Mouse (Mus musculus) T-helper 2 cell (primary cell): Measurements from ENCODE around the gene Cwc22.

Experiments
- in situ Hi-C: fragments of 300-600 bp; cut with MboI, MseI; formaldehyde crosslinking; loops from one replicate; pipeline ENCODE4 v1.15.1; 2025; ENCODE audit warnings: high pct_unique_total_duplicates

Cwc22 gene

DNA sequence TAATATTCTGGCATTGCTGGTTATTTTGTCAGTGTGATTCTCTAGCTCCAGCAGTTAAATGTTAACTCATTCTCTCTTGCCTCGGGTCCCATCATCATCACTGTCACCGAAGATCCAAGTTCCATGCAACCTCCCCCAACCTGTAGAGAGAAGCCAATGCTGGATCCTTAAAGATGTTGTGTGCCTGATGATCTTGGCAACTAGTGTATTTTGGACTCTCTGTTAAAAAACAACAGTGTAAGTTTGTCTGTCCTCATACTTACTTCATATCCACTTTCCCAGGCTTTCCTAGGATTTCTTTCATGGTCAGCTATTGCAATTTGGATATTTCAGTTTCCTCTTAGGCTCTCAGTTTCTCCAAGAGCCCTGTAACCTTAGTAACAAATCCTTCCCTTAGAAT, 25.2 kb upstream of the Cwc22 start:
- in situ Hi-C loops, result no loop called here

DNA sequence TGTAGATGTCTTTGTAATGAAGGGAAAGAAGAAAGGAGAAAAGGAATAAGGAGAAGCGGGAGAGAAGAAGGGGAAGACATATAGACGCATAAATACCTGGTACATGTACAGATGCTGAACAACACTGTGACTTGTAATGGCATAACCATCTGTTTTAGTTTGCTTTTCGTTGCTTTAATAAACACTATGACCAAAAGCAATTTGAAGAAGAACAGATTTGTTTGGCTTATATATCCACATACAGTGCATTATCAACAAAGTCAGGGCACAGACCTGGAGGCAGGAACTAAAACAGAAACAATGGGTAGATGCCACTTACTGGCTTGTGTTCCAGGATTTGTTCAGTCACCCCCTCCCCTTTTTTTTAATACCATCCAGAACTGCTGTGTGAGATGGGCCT, 24.4 kb upstream of the Cwc22 start:
- in situ Hi-C loops, result no loop called here

DNA sequence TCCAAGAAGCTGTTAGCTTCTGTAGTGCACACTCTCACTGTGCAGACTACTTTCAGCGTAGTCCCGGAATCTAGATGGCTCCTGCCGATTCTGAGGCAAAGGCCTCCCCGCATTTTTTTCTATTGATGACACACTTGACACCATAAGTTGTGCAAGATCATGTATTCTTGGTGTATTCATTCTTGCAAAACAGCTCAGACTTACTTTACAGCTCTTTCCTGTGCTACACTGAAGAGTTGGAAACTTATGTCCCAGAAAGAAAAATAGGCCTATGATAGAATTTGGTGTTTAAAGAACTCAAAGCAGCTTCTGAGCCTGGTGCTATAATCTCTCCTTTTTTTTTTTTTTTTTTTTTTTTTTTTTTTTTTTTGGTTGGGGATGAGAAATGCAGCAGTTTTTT, 23.8 kb upstream of the Cwc22 start:
- in situ Hi-C loops, result no loop called here

DNA sequence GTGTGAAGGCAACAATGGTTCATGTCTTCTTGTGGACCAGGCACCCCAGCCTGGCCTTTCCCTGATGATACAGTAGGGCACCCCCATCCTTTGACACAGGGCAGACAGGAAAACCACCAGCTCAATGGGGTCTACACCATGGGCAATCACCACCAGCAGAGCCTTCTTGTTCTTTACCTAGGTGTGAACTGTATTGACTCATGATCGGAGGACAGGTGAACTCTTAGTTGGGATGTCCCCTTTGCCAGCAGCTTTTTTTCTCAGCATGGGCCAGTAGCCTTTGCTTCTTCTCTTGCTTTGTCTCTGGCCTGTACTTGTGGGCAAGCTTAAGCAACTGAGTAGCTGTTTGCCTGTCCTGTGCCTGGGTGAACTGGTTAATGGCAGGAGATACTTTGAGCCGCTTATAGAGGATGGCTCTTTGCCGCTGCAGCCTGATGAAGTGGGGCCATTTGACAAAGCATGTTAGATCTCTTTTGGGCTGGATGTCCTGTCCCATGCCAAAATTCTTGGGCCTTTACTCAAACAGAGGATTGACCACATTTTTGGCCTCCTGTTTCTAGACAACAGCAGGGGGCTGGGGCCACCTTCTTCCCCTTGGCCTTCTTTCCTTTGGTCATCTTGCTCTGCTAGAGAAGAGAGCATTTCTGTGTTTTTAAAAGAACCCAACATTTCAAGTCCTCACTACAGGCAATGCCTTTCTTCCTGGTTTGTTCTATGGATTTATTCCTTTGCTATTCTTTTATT, 16.4 kb upstream of the Cwc22 start:
- in situ Hi-C loops, result no loop called here

DNA sequence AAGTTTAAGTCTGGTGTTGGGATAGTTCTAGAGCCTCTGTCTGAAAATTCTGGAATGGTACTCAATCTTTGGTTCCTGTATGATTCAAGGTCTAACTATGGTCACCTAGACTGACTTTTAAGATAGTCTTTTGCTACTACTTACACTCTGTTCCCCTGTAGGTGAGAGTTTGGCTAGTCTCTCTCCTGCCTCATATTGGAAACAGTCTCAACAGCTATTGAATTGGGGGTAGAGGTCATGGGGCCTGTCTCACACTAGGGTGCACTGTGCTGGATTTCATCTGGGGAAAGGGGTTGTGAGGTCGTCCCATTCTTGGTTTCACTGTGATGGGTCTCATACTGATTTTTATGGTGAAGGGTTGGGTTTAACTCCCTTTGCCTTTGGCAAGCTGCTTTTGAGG, 15.1 kb upstream of the Cwc22 start:
- in situ Hi-C loops, result no loop called here

- in situ Hi-C loops, result no loop called here
Observed at GRCm38 (mm10) chr2:77960711-77961110, 14.5 kb upstream of the Cwc22 start.

GRCm38 (mm10) chr2:77959341-77959740, 13.2 kb upstream of the Cwc22 start:
- in situ Hi-C loops, result no loop called here

DNA sequence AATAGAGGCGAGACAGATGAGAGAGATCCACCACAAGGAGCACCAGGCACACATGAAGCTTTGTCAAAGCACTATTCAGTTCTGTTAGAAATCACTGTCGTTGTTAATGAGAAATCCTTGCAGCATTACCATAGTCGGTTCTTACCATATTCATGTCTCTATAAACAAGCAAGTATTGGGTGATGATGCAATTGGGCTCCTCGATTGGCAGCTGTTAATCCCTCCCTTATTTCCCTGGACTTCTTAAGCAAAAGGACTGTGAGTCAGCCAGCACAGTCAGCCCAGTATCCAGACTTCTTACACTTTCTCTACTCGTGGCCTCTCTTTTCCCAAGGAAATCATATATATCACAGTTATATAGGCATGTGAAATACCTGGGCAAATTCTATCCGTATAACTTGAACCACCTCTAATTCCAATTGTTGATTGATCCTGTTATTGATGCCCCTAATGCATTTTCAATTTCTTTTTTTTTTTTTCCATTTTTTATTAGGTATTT, 5.3 kb upstream of the Cwc22 start:
- in situ Hi-C loops, result no loop called here

DNA sequence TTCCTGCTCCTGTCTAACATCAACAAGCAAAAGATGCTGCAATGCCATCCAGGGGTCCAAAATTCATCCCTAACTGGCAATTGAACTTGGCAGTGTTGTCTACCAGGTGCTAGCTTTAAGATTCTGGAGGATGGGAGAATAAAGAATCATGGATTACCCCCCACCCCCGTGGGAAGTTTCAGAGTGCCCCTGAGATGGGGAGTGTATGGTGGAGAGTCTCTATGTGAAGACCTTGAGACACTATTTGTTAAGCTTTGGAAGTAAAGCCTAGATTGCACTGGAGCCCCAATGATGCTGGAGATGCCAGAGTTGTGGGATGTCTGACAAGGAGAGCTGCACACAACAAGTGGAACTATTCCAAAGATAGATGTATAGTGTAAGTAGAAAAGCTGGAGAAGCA, 3.9 kb upstream of the Cwc22 start:
- in situ Hi-C loops, result no loop called here

- in situ Hi-C loops, result loop anchor here (10.0 to 25.0 kb wide), 3 partner anchors 963 to 1262 kb away; partner anchors contain the start of gene Plekha3
Observed at GRCm38 (mm10) chr2:77949521-77949920, 3.3 kb upstream of the Cwc22 start.

- in situ Hi-C loops, result loop anchor here (10.0 to 25.0 kb wide), 3 partner anchors 963 to 1262 kb away; partner anchors contain the start of gene Plekha3
Observed at GRCm38 (mm10) chr2:77948921-77949320, 2.7 kb upstream of the Cwc22 start.

DNA sequence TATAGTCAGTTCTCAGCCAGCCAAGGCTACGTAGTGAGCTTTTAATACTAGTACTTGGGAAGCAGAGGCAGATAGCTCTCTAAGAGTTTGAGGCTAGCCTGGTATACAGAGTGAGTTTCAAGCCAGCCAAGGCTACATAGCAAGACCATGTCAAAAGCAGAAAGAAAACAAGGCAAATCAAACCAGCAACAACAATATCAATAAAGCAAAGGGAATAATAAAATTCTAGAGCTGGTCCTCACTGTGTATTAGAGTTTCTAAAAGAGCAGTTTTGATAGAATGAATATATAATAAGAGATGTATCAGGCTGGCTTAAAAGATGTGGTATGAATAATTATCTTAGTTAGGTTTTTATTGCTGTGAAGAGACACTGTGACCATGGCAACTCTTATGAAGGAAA, 2.0 kb upstream of the Cwc22 start:
- in situ Hi-C loops, result loop anchor here (10.0 to 25.0 kb wide), 3 partner anchors 964 to 1261 kb away; partner anchors contain the start of gene Plekha3

DNA sequence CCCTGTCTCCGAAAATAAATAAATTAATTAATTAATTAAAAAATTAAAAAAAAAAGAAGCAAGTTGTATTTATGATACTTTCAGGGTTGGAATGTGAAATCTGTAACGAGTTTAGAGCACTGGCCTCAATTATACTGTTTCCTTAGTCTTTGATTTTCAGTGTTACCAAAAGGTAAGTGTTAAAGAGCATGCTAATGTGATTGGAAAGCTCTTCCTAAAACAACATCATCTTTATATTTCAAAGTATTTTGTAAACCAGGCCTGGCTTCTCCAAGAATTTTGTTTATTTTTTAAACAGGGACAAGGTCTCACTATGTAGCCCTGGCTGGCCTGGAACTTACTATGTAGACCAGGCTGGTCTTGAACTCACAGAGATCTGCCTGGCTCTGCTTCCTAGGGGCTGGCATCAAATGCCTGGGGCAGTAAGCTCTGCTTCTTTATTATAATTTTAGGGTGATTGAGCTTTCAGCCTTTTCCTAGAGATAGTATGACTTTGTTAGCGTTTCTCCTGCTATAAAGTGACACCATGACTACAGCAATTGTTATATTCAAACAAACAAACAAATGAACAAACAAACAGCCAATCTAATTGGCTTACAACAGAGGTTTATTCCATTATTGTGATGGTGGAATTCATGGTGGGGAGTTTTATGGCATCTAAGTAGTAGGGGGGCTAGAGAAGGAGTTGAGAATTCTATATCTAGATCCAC, 1.1 kb upstream of the Cwc22 start:
- in situ Hi-C loops, result loop anchor here (10.0 to 25.0 kb wide), 3 partner anchors 965 to 1260 kb away; partner anchors contain the start of gene Plekha3

DNA sequence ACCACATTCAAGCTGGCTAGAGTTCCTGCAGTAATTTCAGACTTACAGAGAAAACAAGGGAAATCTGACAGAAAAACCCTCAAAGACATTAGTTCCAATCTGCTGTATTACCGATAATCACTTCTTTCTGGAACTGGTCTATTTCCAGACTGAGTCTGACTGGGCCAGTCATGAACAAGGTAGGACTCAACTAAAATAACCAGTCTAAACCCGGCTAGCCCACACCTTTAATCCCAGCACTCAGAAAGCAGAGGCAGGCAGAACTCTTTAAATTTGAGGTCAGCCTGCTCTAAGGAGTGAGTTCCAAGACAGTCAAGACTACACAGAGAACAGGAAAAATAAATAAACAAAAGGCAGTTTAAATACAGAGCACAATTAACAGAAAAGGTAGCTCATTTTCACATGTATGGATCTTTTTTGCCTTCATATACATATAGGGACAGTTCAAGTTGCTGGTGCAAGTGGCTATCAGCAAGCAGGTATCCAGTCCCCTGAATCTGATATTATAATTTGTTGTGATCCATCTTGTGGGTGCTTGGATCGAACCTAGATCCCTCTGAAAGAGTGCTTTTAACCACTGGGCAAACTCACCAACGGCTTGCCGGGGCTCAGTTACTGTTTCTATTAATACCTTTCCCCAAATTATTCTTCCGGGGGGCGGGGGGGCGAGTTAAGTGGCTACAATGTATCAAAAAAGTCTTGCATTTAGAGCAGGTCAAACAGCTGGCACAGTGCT, 1.1 kb downstream of the Cwc22 start:
- in situ Hi-C loops, result loop anchor here (10.0 to 25.0 kb wide), 3 partner anchors 967 to 1258 kb away; partner anchors contain the start of gene Plekha3

DNA sequence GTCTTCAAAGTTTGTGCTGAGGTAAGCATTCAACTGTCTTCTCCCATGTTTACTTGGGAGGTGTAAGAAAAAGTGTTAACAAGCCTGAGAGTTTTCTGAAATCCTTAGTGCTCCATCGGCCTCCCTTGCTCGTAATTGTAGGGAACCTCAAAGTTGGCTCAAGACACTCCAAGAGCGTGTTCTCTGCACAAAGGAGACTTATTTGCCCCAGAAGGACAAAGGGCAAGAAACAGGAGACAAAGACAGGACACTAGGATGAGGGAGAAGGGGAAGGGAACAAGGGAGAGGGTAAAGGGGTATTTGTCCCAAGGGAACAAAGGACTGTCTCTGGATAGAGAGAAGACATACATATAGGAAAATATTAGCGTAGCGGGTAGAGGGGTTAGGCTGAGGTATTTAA, 1.9 kb downstream of the Cwc22 start:
- in situ Hi-C loops, result loop anchor here (10.0 to 25.0 kb wide), 3 partner anchors 968 to 1257 kb away; partner anchors contain the start of gene Plekha3

DNA sequence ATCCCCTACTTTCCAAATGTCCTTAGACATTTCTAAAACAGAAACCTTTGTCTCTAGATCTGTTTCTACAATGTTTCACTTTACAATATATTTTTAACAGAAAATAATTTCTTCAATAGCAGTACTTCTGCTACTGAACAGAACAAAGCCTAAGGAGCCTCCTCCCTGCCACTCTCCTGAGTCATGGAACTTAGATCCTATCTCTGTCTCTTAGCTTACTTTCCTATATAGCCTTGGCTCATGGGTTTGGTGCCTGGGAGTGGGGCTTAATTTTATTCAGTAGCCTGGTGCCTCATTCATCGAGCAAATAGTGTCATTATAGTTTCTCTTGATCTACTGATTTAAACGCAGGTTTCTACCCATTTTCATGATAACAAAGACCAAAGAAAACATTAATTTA, 4.2 kb downstream of the Cwc22 start:
- in situ Hi-C loops, result loop anchor here (10.0 to 25.0 kb wide), 3 partner anchors 970 to 1255 kb away; partner anchors contain the start of gene Plekha3

DNA sequence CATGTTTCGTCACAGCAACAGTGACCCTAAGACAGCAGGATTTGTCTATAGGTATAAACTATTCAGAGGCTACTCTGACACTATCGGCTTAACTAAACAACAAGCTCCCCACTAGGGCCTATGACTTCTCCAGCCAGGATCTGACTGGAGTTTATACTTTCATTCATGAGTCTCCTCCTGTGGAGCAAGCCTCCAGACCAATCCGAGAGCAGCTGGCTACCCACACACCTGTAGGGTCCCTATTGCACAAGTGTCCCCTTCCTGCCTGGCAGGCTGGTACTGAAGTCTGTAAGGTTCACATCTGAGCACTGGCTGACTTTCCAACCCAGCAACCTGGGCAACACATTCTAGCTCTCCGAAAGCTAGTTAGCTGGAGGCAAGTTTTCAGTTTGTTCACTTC, 7.9 kb downstream of the Cwc22 start:
- in situ Hi-C loops, result loop anchor here (25.0 kb wide), 2 partner anchors 974 to 1251 kb away; partner anchors contain the start of gene Plekha3

GRCm38 (mm10) chr2:77937818-77938217, 8.4 kb downstream of the Cwc22 start:
- in situ Hi-C loops, result loop anchor here (25.0 kb wide), 2 partner anchors 974 to 1251 kb away; partner anchors contain the start of gene Plekha3

DNA sequence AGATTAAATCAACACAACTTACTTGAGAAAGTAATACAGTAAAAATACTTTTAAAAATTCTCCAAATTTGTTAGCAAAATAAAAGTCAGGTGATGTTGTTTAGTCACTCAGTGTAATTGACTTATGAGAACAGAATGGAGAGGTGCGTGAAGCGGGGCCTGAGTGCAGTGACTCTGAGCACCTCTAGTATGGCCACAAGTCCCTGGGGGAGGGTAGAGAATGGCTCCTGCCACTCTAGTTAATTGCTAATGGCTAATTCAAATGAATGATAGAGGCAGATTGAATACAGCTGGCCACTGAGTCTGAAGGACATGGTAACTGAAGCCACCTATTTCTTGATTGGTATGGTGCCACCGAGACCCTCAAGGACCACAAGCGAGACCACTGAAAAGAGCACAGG, 12.0 kb downstream of the Cwc22 start:
- in situ Hi-C loops, result loop anchor here (25.0 kb wide), 2 partner anchors 978 to 1247 kb away; partner anchors contain the start of gene Plekha3

DNA sequence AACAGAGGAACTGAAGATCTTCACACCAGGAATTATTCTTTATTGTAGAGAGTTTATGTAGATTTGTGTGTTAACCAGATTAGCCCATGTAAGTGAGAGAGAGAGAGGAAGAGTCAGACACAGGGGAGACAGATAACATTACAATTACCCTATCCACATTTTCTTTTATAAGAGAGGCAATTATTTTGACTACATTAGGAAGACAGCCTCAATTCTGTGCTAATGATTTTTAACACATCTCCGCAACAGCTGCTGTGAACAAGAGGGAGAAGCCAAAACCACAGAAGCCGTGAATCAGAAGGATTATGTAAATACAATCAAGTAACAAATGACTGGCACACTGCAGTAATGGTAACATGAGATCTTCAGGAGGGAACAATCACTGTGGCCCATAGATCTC, 12.5 kb downstream of the Cwc22 start:
- in situ Hi-C loops, result loop anchor here (25.0 kb wide), 2 partner anchors 979 to 1246 kb away; partner anchors contain the start of gene Plekha3

DNA sequence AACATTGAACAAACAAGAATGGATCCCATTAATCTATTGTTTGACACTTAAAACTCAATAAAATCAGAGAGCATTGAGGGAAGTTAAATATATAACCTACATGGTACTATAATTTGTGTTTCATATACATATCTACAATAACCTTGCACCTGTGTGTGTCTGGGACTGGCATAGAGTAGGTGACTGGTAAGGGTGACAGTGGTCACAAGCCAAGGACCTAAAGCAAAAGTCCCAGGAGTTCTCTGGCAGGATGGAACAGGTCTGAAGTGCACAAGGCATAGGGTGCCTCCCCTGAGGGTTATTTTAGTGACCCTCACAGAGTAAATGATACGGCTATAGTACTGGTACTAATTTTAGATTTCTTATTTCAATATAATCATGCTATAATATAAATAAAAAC, 14.2 kb downstream of the Cwc22 start:
- in situ Hi-C loops, result loop anchor here (25.0 kb wide), 2 partner anchors 980 to 1245 kb away; partner anchors contain the start of gene Plekha3
